Comparison of ENCODE assay signal across 28 mouse cellular contexts in genomic region chr8:82281995-82282394, GRCm38 (mm10).
DNase-seq lines count a peak whose midpoint lies in the region; ATAC-seq and TF ChIP-seq lines count a peak whose summit lies in the region.
"Had no signal": no experiment of that assay in that cellular context is flagged by ENCODE, and none has a peak within 500 bp of the region (broad histone marks: within the 10 kb centered on the region; RNA-seq: fewer than 3 reads in every experiment).

No protein-coding gene starts in this region.

- 74% methylated on average over 5 of the region's 5 CpGs for WGBS in hindbrain, postnatal 0 days
- 82% methylated on average over 5 of the region's 5 CpGs for WGBS in hindbrain, embryonic 14.5 days
- WGBS in midbrain, embryonic 11.5 days: 80% methylated on average over 5 of the region's 5 CpGs
- 80% methylated on average over 5 of the region's 5 CpGs for WGBS in midbrain, embryonic 13.5 days
- WGBS in forebrain, embryonic 12.5 days: 83% methylated on average over 5 of the region's 5 CpGs

- H3K4me1 ChIP-seq in hindbrain, postnatal 0 days (ENCODE audit: insufficient read depth, low read length): no peaks in the 10 kb centered on the region
- H3K4me1 ChIP-seq in hindbrain, embryonic 14.5 days (replicated peaks; ENCODE audit: control insufficient read depth, insufficient read depth, low read length): no peaks in the 10 kb centered on the region
- H3K4me1 ChIP-seq in midbrain, embryonic 11.5 days (ENCODE audit: control insufficient read depth, insufficient read depth, low read length): no peaks in the 10 kb centered on the region
- no peaks in the 10 kb centered on the region for H3K4me1 ChIP-seq in midbrain, embryonic 13.5 days (replicated peaks)
- no peaks in the 10 kb centered on the region for H3K4me1 ChIP-seq in cortical plate, adult 2 months (ENCODE audit: control insufficient read depth, insufficient read depth, low read length)
- no peaks in the 10 kb centered on the region for H3K4me1 ChIP-seq in forebrain, embryonic 12.5 days
- H3K4me1 ChIP-seq: forebrain, embryonic 10.5 days; heart, embryonic 10.5 days; heart, embryonic 13.5 days; hindbrain, embryonic 15.5 days; intestine, embryonic 15.5 days had no signal

- no peak overlapping the region for H3K4me2 ChIP-seq in hindbrain, postnatal 0 days (ENCODE audit: low read depth, low read length)
- H3K4me2 ChIP-seq in hindbrain, embryonic 14.5 days (replicated peaks): no peak overlapping the region
- no peak overlapping the region for H3K4me2 ChIP-seq in midbrain, embryonic 11.5 days
- no peak overlapping the region for H3K4me2 ChIP-seq in midbrain, embryonic 13.5 days (replicated peaks)
- no peak overlapping the region for H3K4me2 ChIP-seq in forebrain, embryonic 12.5 days
- H3K4me2 ChIP-seq: heart, embryonic 13.5 days; hindbrain, embryonic 15.5 days; intestine, embryonic 15.5 days had no signal

- DNase-seq in hindbrain, postnatal 0 days (ENCODE audit: low spot score): no peak
- DNase-seq in hindbrain, embryonic 14.5 days (ENCODE audit: low spot score): no peak
- peak; percentile 2 for DNase-seq in midbrain, embryonic 11.5 days (ENCODE audit: low spot score, missing footprints)
- DNase-seq: adrenal gland, postnatal 10 days; adrenal gland, postnatal 36 days; B cell, adult 2 months; cerebellum, adult 11 months; cerebellum, adult 2 months; cerebellum, postnatal 10 days; cerebellum, postnatal 36 days; forebrain, postnatal 0 days; gastrocnemius, postnatal 10 days; gastrocnemius, postnatal 36 days; heart, adult 2 months; heart, postnatal 14 days; heart, postnatal 4 days had no signal

- no peak for ATAC-seq in hindbrain, postnatal 0 days
- no peak for ATAC-seq in hindbrain, embryonic 14.5 days (ENCODE audit: low FRiP score)
- ATAC-seq in midbrain, embryonic 11.5 days (ENCODE audit: low FRiP score): no peak
- ATAC-seq in midbrain, embryonic 13.5 days: no peak
- no peak for ATAC-seq in forebrain, embryonic 12.5 days (ENCODE audit: low FRiP score)
- ATAC-seq: forebrain, embryonic 14.5 days; forebrain, postnatal 0 days; intestine, embryonic 15.5 days; Patski had no signal

- no peak overlapping the region for H3K4me3 ChIP-seq in hindbrain, postnatal 0 days (ENCODE audit: low read length)
- H3K4me3 ChIP-seq in hindbrain, embryonic 14.5 days (replicated peaks; ENCODE audit: low read length): no peak overlapping the region
- H3K4me3 ChIP-seq in midbrain, embryonic 11.5 days (ENCODE audit: low read depth, low read length): no peak overlapping the region
- no peak overlapping the region for H3K4me3 ChIP-seq in midbrain, embryonic 13.5 days (replicated peaks)
- no peak overlapping the region for H3K4me3 ChIP-seq in cortical plate, adult 2 months (ENCODE audit: insufficient read depth, low read length)
- H3K4me3 ChIP-seq in forebrain, embryonic 12.5 days (replicated peaks): no peak overlapping the region
- H3K4me3 ChIP-seq: forebrain, embryonic 10.5 days; heart, adult 2 months; heart, embryonic 10.5 days; heart, embryonic 13.5 days; hindbrain, embryonic 15.5 days; intestine, embryonic 15.5 days had no signal

- no peaks in the 10 kb centered on the region for H3K27me3 ChIP-seq in hindbrain, postnatal 0 days (ENCODE audit: insufficient read depth, low read length)
- H3K27me3 ChIP-seq in hindbrain, embryonic 14.5 days (ENCODE audit: control insufficient read depth, insufficient read depth, low read length): no peaks in the 10 kb centered on the region
- H3K27me3 ChIP-seq in midbrain, embryonic 11.5 days (ENCODE audit: control insufficient read depth, insufficient read depth, low read length): no peaks in the 10 kb centered on the region
- no peaks in the 10 kb centered on the region for H3K27me3 ChIP-seq in midbrain, embryonic 13.5 days
- H3K27me3 ChIP-seq in forebrain, embryonic 12.5 days: no peaks in the 10 kb centered on the region
- H3K27me3 ChIP-seq: CH12.LX; heart, embryonic 13.5 days; hindbrain, embryonic 15.5 days; intestine, embryonic 15.5 days had no signal

- no peak overlapping the region for H3K9ac ChIP-seq in hindbrain, postnatal 0 days (replicated peaks; ENCODE audit: low read length)
- no peak overlapping the region for H3K9ac ChIP-seq in hindbrain, embryonic 14.5 days
- no peak overlapping the region for H3K9ac ChIP-seq in midbrain, embryonic 11.5 days (ENCODE audit: low read length)
- H3K9ac ChIP-seq in midbrain, embryonic 13.5 days (replicated peaks): no peak overlapping the region
- no peak overlapping the region for H3K9ac ChIP-seq in forebrain, embryonic 12.5 days
- H3K9ac ChIP-seq: forebrain, postnatal 0 days; heart, embryonic 13.5 days; hindbrain, embryonic 15.5 days; intestine, embryonic 15.5 days had no signal

- H3K27ac ChIP-seq in hindbrain, postnatal 0 days: no peak overlapping the region
- no peak overlapping the region for H3K27ac ChIP-seq in hindbrain, embryonic 14.5 days
- H3K27ac ChIP-seq in midbrain, embryonic 11.5 days (ENCODE audit: low read depth, low read length): no peak overlapping the region
- H3K27ac ChIP-seq in midbrain, embryonic 13.5 days: no peak overlapping the region
- no peak overlapping the region for H3K27ac ChIP-seq in cortical plate, adult 2 months (ENCODE audit: insufficient read depth, low read length)
- H3K27ac ChIP-seq in forebrain, embryonic 12.5 days: no peak overlapping the region
- H3K27ac ChIP-seq: forebrain, embryonic 10.5 days; heart, adult 2 months; heart, embryonic 10.5 days; heart, embryonic 13.5 days; hindbrain, embryonic 15.5 days; intestine, embryonic 15.5 days had no signal

- peak; percentile 32 for TF ChIP-seq CTCF in hindbrain, postnatal 0 days (IDR thresholded peaks at IDR 0.05; ENCODE audit: low read depth)
- 0 out of 2 replicates have a peak, but pooled peaks have one; percentile 25 for TF ChIP-seq CTCF in cortical plate, adult 2 months (IDR thresholded peaks at IDR 0.05; ENCODE audit: extremely low read depth, insufficient read depth, low read length)

- no peaks in the 10 kb centered on the region for H3K36me3 ChIP-seq in hindbrain, postnatal 0 days (ENCODE audit: insufficient read depth, low read length)
- no peaks in the 10 kb centered on the region for H3K36me3 ChIP-seq in hindbrain, embryonic 14.5 days (replicated peaks; ENCODE audit: control insufficient read depth, insufficient read depth)
- no peaks in the 10 kb centered on the region for H3K36me3 ChIP-seq in midbrain, embryonic 11.5 days (ENCODE audit: control insufficient read depth, insufficient read depth, low read length)
- no peaks in the 10 kb centered on the region for H3K36me3 ChIP-seq in midbrain, embryonic 13.5 days
- no peaks in the 10 kb centered on the region for H3K36me3 ChIP-seq in forebrain, embryonic 12.5 days (replicated peaks)
- H3K36me3 ChIP-seq: forebrain, embryonic 10.5 days; G1E; heart, embryonic 10.5 days; heart, embryonic 13.5 days; hindbrain, embryonic 15.5 days; intestine, embryonic 15.5 days had no signal

- TF ChIP-seq POLR2A in cortical plate, adult 2 months (IDR thresholded peaks at IDR 0.05; ENCODE audit: extremely low read depth, insufficient read depth, low read length): no peak

- H3K9me3 ChIP-seq in hindbrain, postnatal 0 days (ENCODE audit: low read length): no peaks in the 10 kb centered on the region
- no peaks in the 10 kb centered on the region for H3K9me3 ChIP-seq in hindbrain, embryonic 14.5 days (ENCODE audit: control insufficient read depth, low read length)
- H3K9me3 ChIP-seq in midbrain, embryonic 11.5 days (ENCODE audit: control insufficient read depth, low read length): no peaks in the 10 kb centered on the region
- no peaks in the 10 kb centered on the region for H3K9me3 ChIP-seq in midbrain, embryonic 13.5 days
- H3K9me3 ChIP-seq in forebrain, embryonic 12.5 days: no peaks in the 10 kb centered on the region
- H3K9me3 ChIP-seq: forebrain, embryonic 10.5 days; G1E; heart, embryonic 10.5 days; heart, embryonic 13.5 days; hindbrain, embryonic 15.5 days; intestine, embryonic 15.5 days had no signal
